Mouse (Mus musculus) liver, adult 2 months (tissue): ENCODE results near the gene Disc1. TPM values are rescaled to one million over a fixed set of nuclear protein-coding genes. Genes with fewer than 3 reads are reported as not detected.

Source experiments
- DNase-seq: peaks from one replicate; pipeline ENCODE4 v3.0.0-alpha.2; 2011; ENCODE audit warnings: low read depth, low spot score; ENCODE audit errors: extremely low read depth
- H3K27ac ChIP-seq: fragments of 200-500 bp; replicated peaks from 2 replicates; pipeline ENCODE4 v1.5.1; 2012; ENCODE audit warnings: low read depth, mild to moderate bottlenecking, control low read depth, inconsistent platforms, low read length; ENCODE audit not compliant: insufficient read depth
- H3K27me3 ChIP-seq: fragments of 200-500 bp; 2 replicates; pipeline ENCODE4 v1.6.1; 2012; ENCODE audit warnings: mild to moderate bottlenecking, moderate library complexity, low read length, inconsistent platforms; ENCODE audit not compliant: control insufficient read depth, insufficient read depth
- H3K36me3 ChIP-seq: fragments of 200-500 bp; 2 replicates; pipeline ENCODE4 v1.6.1; 2012; ENCODE audit warnings: low read length, inconsistent platforms; ENCODE audit not compliant: control insufficient read depth, insufficient read depth
- H3K4me1 ChIP-seq: fragments of 200-500 bp; 2 replicates; pipeline ENCODE4 v1.6.1; 2011; ENCODE audit warnings: low read length; ENCODE audit not compliant: control insufficient read depth, insufficient read depth
- H3K4me3 ChIP-seq: fragments of 200-500 bp; 2 replicates; pipeline ENCODE4 v1.5.1; 2011; ENCODE audit warnings: low read depth, mild to moderate bottlenecking, control low read depth, low read length, moderate library complexity; ENCODE audit not compliant: insufficient read depth
- H3K79me2 ChIP-seq: fragments of 200-500 bp; 2 replicates; pipeline ENCODE4 v1.6.1; 2012; ENCODE audit warnings: inconsistent platforms, mild to moderate bottlenecking, low read length, moderate library complexity; ENCODE audit not compliant: control insufficient read depth, insufficient read depth
- H3K9ac ChIP-seq: fragments of 200-500 bp; 2 replicates; pipeline ENCODE4 v1.6.1; 2012; ENCODE audit warnings: low read depth, mild to moderate bottlenecking, control low read depth, inconsistent platforms, low read length
- CTCF ChIP-seq: fragments of 200-500 bp; IDR thresholded peaks from 2 replicates; pipeline ENCODE4 v1.5.1; 2011; ENCODE audit warnings: low read depth, low read length, control low read depth
- POLR2A ChIP-seq: fragments of 200-500 bp; IDR thresholded peaks from 2 replicates; pipeline ENCODE4 v1.6.1; 2011; ENCODE audit warnings: low read length, control low read depth; ENCODE audit not compliant: insufficient read depth; ENCODE audit errors: extremely low read depth
- WGBS: fragments of 180-500 bp; shearing (Covaris S2); methylation state at CpG from one replicate; pipeline ENCODE4 v1.1.7; 2018; 5-methylcytosine and 5-hydroxymethylcytosine counted together
- polyA plus RNA-seq: library from polyadenylated mRNA; depleted of rRNA; stranded (reverse); fragments of >200 nt; gene quantifications from 2 replicates; pipeline ENCODE4 v1.2.3, GENCODE M21; 2012
- total RNA-seq: library from RNA; depleted of rRNA; stranded (reverse); fragments of >200 nt; gene quantifications from 2 replicates; pipeline ENCODE4 v1.2.3, GENCODE M21; 2014

Disc1 gene
- total and polyA plus RNA-seq, 2 experiments = 0.16 to 0.37 TPM

- TF ChIP-seq CTCF (no peak), POLR2A (no peak)
- Histone ChIP-seq H3K27me3 (0 out of 2 replicates have a peak, but pooled peaks cover 3% of the 10 kb centered on the region), H3K79me2 (no peaks in the 10 kb centered on the region), H3K4me1 (no peaks in the 10 kb centered on the region), H3K36me3 (no peaks in the 10 kb centered on the region), H3K4me3 (no peak overlapping the region), H3K27ac (no peak overlapping the region), H3K9ac (no peak overlapping the region)
- DNase-seq = no peak
- 91% methylated on average over 8 of the region's 8 CpGs for WGBS
Observed at GRCm38 (mm10) chr8:125258806-125259500, 205.0 kb downstream of the Disc1 start.

- WGBS = 80% methylated on average over 6 of the region's 6 CpGs
- TF ChIP-seq POLR2A (no peak), CTCF (no peak)
- H3K4me3 ChIP-seq = no peak overlapping the region
- H3K36me3 ChIP-seq = no peaks in the 10 kb centered on the region
- H3K4me1 ChIP-seq = no peaks in the 10 kb centered on the region
- H3K79me2 ChIP-seq = no peaks in the 10 kb centered on the region
- H3K27ac ChIP-seq = no peak overlapping the region
- 0 out of 2 replicates have a peak, but pooled peaks cover 2% of the 10 kb centered on the region for H3K27me3 ChIP-seq
- H3K9ac ChIP-seq = no peak overlapping the region
- DNase-seq = no peak
Observed at GRCm38 (mm10) chr8:125268181-125268705, 214.2 kb downstream of the Disc1 start.

GRCm38 (mm10) chr8:125270292-125270691 lies 216.3 kb downstream of the Disc1 start:
- H3K9ac ChIP-seq = no peak overlapping the region
- TF ChIP-seq CTCF (no peak), POLR2A (no peak)
- no peaks in the 10 kb centered on the region for H3K4me1 ChIP-seq
- H3K27ac ChIP-seq = no peak overlapping the region
- DNase-seq = no peak
- no peaks in the 10 kb centered on the region for H3K79me2 ChIP-seq
- 56% methylated on average over 7 of the region's 7 CpGs for WGBS
- no peak overlapping the region for H3K4me3 ChIP-seq
- H3K27me3 ChIP-seq = 0 out of 2 replicates have a peak, but pooled peaks cover 2% of the 10 kb centered on the region
- no peaks in the 10 kb centered on the region for H3K36me3 ChIP-seq

GRCm38 (mm10) chr8:125271357-125271756 lies 217.4 kb downstream of the Disc1 start:
- Histone ChIP-seq H3K36me3 (no peaks in the 10 kb centered on the region), H3K79me2 (no peaks in the 10 kb centered on the region), H3K27me3 (0 out of 2 replicates have a peak, but pooled peaks cover 2% of the 10 kb centered on the region), H3K9ac (no peak overlapping the region), H3K4me3 (no peak overlapping the region), H3K4me1 (no peaks in the 10 kb centered on the region), H3K27ac (no peak overlapping the region)
- DNase-seq = no peak
- no peak for TF ChIP-seq CTCF
- TF ChIP-seq POLR2A = no peak
- WGBS = 82% methylated on average over 5 of the region's 5 CpGs

GRCm38 (mm10) chr8:125272089-125272866 lies 218.3 kb downstream of the Disc1 start:
- Histone ChIP-seq H3K9ac (no peak overlapping the region), H3K27ac (no peak overlapping the region), H3K4me1 (no peaks in the 10 kb centered on the region), H3K79me2 (no peaks in the 10 kb centered on the region), H3K36me3 (no peaks in the 10 kb centered on the region), H3K4me3 (no peak overlapping the region), H3K27me3 (0 out of 2 replicates have a peak, but pooled peaks cover 2% of the 10 kb centered on the region)
- 53% methylated on average over 13 of the region's 13 CpGs for WGBS
- DNase-seq = no peak
- TF ChIP-seq POLR2A (no peak), CTCF (no peak)
